Mouse (Mus musculus) mammary gland, adult 2 months (tissue): ENCODE data around the gene Srm. TPM values are rescaled to one million over a fixed set of nuclear protein-coding genes. Genes with fewer than 3 reads are reported as not detected.

Experiments
- polyA plus RNA-seq: library from polyadenylated mRNA; depleted of rRNA; stranded (reverse); fragments of >200 nt; gene quantifications from 2 replicates; pipeline ENCODE4 v1.2.3, GENCODE M21; 2012; ENCODE audit warnings: low replicate concordance; rRNA removed

The Srm gene
- polyA plus RNA-seq: 52.4 and 89.7 TPM in 2 replicates

GRCm38 (mm10) chr4:148591171-148591630 is at the start of gene Srm:
TSS of gene Srm (plus strand) at chr4:148591503.

DNA sequence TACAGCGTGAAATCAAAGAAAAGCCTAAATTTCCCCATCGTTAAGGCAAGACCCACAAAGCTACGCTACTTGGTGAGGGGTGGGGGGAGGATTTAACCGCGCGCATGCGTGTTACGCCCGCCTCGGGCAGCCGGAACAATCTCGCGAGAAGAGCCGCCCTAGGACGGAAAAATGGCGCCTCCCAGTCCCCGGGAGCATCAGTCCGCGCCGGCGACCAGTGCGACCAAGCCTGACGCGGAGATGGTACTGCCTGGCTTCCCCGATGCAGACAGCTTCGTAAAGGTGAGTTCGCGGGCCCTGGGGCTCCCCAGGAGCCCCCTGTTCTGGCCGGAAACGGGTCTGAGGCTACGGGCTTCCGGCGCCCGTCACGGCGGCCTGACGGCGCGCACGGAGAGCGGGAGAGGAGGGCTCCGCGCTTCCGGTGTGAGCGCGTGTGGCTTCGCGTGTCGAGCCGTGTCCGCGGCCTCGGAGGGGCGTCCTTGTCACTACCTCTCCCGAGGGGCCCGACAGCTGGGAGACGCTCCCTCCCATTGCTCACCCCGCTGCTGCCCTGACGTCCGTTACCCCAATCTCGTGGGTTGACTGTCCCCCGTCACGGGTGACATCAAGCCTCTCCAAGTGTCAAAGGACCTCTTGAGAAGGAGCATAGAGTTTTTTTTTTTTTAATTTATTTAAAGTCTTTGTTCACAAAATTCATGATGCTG is 32.9 kb upstream of the Srm start, which contains the start of gene Exosc10:
Gene Exosc10, plus strand, starts transcription at position 133 of the 704 bp plus-strand sequence.

GRCm38 (mm10) chr4:148602357-148603120 is 11.2 kb downstream of the Srm start, which contains the start of gene Masp2:
TSS of gene Masp2 (plus strand) at chr4:148602554.

GRCm38 (mm10) chr4:148626623-148627185 is 35.4 kb downstream of the Srm start, which contains the start of gene Tardbp:
TSS of gene Tardbp (minus strand) at chr4:148627019.

DNA sequence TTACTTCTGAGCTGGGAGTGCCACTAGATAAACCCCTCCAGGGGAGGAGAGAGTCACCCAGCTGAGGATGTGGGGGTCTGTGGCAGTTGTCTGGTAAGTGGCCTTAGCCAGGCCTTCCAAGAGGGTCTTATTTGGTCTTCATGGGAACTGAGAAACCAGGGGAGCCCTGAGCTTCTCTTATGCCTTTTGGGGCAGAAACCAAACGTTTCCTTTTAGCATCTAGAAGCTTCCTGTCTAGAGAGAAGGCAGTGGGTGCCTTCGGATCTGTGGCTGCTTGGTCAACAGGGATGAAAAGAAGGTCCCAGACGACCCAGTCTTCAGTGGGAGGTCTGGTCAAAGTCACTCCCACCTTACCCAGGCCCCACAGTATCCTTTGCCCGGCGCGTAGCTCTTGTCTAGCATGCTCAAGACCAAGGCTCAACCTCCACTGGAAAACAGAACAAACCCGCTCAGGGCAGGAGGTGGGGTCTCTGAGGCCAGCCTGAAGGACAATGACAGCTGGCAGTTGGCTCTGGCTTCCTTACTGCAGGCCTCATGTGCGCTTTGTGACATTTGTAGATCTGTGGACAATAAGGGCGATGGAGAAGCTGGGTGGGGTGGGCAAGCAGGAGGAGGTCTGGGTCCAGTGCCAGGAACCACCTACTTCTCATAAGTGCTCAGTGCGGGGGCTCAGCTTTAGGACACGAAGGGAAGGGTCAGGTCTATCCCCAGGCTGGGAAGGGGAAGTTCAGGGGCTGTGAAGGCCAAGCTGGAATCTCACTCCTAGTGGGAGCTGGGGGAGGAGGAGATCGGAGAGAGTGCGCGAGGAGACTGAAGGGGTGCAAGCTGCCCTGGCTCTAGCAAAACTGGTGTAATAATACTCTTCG is 52.2 kb downstream of the Srm start, which contains the start of gene Gm572:
Gene Gm572, plus strand, starts transcription at position 27 of the 866 bp plus-strand sequence.

Other genes with a start within 250 kb of the Srm start
- 24.3 and 33.5 TPM in 2 replicates for gene Ubiad1, start 146.7 kb upstream of the Srm start, polyA plus RNA-seq
- gene Mtor, start 142.9 kb upstream of the Srm start, polyA plus RNA-seq: 21.6 and 24.9 TPM in 2 replicates
- 1.2 and 1.6 TPM in 2 replicates for gene Angptl7, start 91.0 kb upstream of the Srm start, polyA plus RNA-seq
- 25.4 and 29.5 TPM in 2 replicates for gene Exosc10, start 33.1 kb upstream of the Srm start, polyA plus RNA-seq
- 5.7 and 5.9 TPM in 2 replicates for gene Masp2, start 11.1 kb downstream of the Srm start, polyA plus RNA-seq
- gene Tardbp, start 35.5 kb downstream of the Srm start, polyA plus RNA-seq: 31.8 and 84.4 TPM in 2 replicates
- 0.63 TPM in 1 of 2 replicates, not detected in the other for gene Gm572, start 51.8 kb downstream of the Srm start, polyA plus RNA-seq
- gene Casz1, start 212.9 kb downstream of the Srm start, polyA plus RNA-seq: 15.6 and 22.6 TPM in 2 replicates